Mouse (Mus musculus): ENCODE measurements around the gene Gm20388. TPM values are rescaled to one million over a fixed set of nuclear protein-coding genes. Genes with fewer than 3 reads are reported as not detected.
A peak's percentile ranks its signal among the peaks of the same experiment; 100 is the strongest.

Gene Gm20388
- polyA plus RNA-seq, 1 experiment from 2014 or later = not detected

DNA sequence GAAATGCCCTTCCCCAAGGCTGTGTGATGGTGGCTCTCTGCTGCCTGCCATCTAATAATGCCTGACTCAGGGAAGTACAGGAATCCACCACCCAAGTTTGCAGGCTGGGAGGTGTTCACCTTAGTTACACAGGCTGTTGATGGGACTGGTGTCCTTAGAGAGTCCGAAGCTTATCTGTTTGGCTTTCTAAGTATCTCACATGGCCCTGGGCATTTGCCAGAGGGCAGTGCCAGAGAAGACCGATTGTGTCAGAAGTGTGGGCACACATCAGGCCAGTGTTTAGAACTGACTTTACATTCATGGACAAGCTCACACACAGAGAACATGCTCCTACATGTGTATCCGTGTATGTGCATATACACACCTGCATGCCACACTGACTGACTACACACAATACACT, 1300.0 kb downstream of the Gm20388 start:
- TF ChIP-seq CTCF (IDR thresholded peaks at IDR 0.05; ENCODE audit: low read depth) = no peak
- Histone ChIP-seq H3K27ac (ENCODE audit: low read depth, low read length) (no peak overlapping the region), H3K9ac (ENCODE audit: low read depth, low read length) (no peak overlapping the region), H3K9me3 (ENCODE audit: control insufficient read depth) (no peaks in the 10 kb centered on the region), H3K36me3 (ENCODE audit: control insufficient read depth, insufficient read depth) (no peaks in the 10 kb centered on the region), H3K4me2 (replicated peaks; ENCODE audit: low read depth) (no peak overlapping the region), H3K4me1 (replicated peaks; ENCODE audit: control insufficient read depth, insufficient read depth, low read length) (no peaks in the 10 kb centered on the region), H3K4me3 (ENCODE audit: low read depth, low read length) (no peak overlapping the region), H3K27me3 (replicated peaks; ENCODE audit: control insufficient read depth, insufficient read depth, low read length) (no peaks in the 10 kb centered on the region)
- no peak for ATAC-seq
- 83% methylated on average over 3 of the region's 3 CpGs for WGBS

- Histone ChIP-seq H3K27ac (ENCODE audit: low read depth, low read length) (no peak overlapping the region), H3K36me3 (ENCODE audit: control insufficient read depth, insufficient read depth) (no peaks in the 10 kb centered on the region), H3K27me3 (replicated peaks; ENCODE audit: control insufficient read depth, insufficient read depth, low read length) (no peaks in the 10 kb centered on the region), H3K4me3 (ENCODE audit: low read depth, low read length) (no peak overlapping the region), H3K4me2 (replicated peaks; ENCODE audit: low read depth) (no peak overlapping the region), H3K9me3 (ENCODE audit: control insufficient read depth) (no peaks in the 10 kb centered on the region), H3K9ac (ENCODE audit: low read depth, low read length) (no peak overlapping the region), H3K4me1 (replicated peaks; ENCODE audit: control insufficient read depth, insufficient read depth, low read length) (no peaks in the 10 kb centered on the region)
- ATAC-seq = no peak
- TF ChIP-seq CTCF (IDR thresholded peaks at IDR 0.05; ENCODE audit: low read depth) = peak; percentile 62
- 57% methylated on average over 15 of the region's 15 CpGs for WGBS
These were observed 1302.6 kb downstream of the Gm20388 start for GRCm38 (mm10) chr8:121213236-121213635.

DNA sequence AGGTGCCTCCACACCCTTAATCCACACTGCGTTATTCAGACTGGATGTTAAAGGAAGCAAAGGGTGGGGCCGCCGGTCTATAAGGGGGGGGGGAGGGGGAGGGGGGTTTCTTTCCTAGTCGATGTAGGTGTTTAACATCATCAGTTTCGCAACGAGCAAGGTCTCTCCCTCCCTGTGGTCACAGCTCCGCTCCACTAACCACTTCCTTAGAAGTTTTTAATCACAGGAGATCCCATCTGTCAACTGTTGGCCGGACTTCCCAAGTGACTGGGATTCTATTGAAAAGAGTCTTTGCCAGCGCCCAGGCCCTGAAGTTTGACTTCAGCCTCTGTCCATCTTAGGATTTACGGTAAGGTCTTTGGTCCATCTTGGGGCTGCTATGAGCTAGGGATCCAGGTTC, 1303.0 kb downstream of the Gm20388 start:
- Histone ChIP-seq H3K27me3 (replicated peaks; ENCODE audit: control insufficient read depth, insufficient read depth, low read length) (no peaks in the 10 kb centered on the region), H3K27ac (ENCODE audit: low read depth, low read length) (no peak overlapping the region), H3K4me1 (replicated peaks; ENCODE audit: control insufficient read depth, insufficient read depth, low read length) (no peaks in the 10 kb centered on the region), H3K4me3 (ENCODE audit: low read depth, low read length) (no peak overlapping the region), H3K9me3 (ENCODE audit: control insufficient read depth) (no peaks in the 10 kb centered on the region), H3K36me3 (ENCODE audit: control insufficient read depth, insufficient read depth) (no peaks in the 10 kb centered on the region), H3K4me2 (replicated peaks; ENCODE audit: low read depth) (no peak overlapping the region), H3K9ac (ENCODE audit: low read depth, low read length) (no peak overlapping the region)
- 57% methylated on average over 8 of the region's 10 CpGs for WGBS
- ATAC-seq = no peak
- TF ChIP-seq CTCF (IDR thresholded peaks at IDR 0.05; ENCODE audit: low read depth) = no peak

- Histone ChIP-seq H3K9ac (ENCODE audit: low read depth, low read length) (no peak overlapping the region), H3K27me3 (replicated peaks; ENCODE audit: control insufficient read depth, insufficient read depth, low read length) (no peaks in the 10 kb centered on the region), H3K4me2 (replicated peaks; ENCODE audit: low read depth) (no peak overlapping the region), H3K36me3 (ENCODE audit: control insufficient read depth, insufficient read depth) (no peaks in the 10 kb centered on the region), H3K27ac (ENCODE audit: low read depth, low read length) (no peak overlapping the region), H3K4me3 (ENCODE audit: low read depth, low read length) (no peak overlapping the region), H3K4me1 (replicated peaks; ENCODE audit: control insufficient read depth, insufficient read depth, low read length) (no peaks in the 10 kb centered on the region), H3K9me3 (ENCODE audit: control insufficient read depth) (no peaks in the 10 kb centered on the region)
- no peak for ATAC-seq
- peak; percentile 54 for TF ChIP-seq CTCF (IDR thresholded peaks at IDR 0.05; ENCODE audit: low read depth)
- WGBS = 83% methylated on average over 10 of the region's 10 CpGs
These were observed 1304.3 kb downstream of the Gm20388 start for GRCm38 (mm10) chr8:121214975-121215374.

- H3K27me3 ChIP-seq (replicated peaks; ENCODE audit: control insufficient read depth, insufficient read depth, low read length) = no peaks in the 10 kb centered on the region
- 85% methylated on average over 10 of the region's 10 CpGs for WGBS
- no peaks in the 10 kb centered on the region for H3K4me1 ChIP-seq (replicated peaks; ENCODE audit: control insufficient read depth, insufficient read depth, low read length)
- H3K27ac ChIP-seq (ENCODE audit: low read depth, low read length) = no peak overlapping the region
- no peaks in the 10 kb centered on the region for H3K36me3 ChIP-seq (ENCODE audit: control insufficient read depth, insufficient read depth)
- no peak overlapping the region for H3K4me2 ChIP-seq (replicated peaks; ENCODE audit: low read depth)
- H3K9ac ChIP-seq (ENCODE audit: low read depth, low read length) = no peak overlapping the region
- H3K4me3 ChIP-seq (ENCODE audit: low read depth, low read length) = no peak overlapping the region
- no peak for ATAC-seq
- no peak for TF ChIP-seq CTCF (IDR thresholded peaks at IDR 0.05; ENCODE audit: low read depth)
- no peaks in the 10 kb centered on the region for H3K9me3 ChIP-seq (ENCODE audit: control insufficient read depth)
These were observed 1305.9 kb downstream of the Gm20388 start for GRCm38 (mm10) chr8:121216441-121216949.

DNA sequence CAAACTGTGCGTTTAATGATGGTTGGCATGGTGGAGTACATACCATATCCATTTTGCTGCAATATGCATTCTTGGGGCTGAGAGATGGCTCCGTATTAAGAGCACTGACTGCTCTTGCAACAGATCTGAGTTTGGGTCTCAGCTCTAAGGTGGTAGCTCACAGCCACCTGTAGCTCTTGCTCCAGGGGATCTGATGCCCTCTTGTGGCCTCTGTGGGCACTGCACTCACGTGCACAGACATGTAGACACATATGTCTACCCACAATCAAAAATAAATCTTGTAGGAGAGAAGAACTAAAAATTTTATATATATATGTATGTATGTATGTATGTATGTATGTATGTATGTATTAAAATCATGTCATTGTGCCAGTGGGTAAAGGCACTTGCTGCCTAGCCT, 1307.8 kb downstream of the Gm20388 start:
- H3K4me3 ChIP-seq (ENCODE audit: low read depth, low read length) = no peak overlapping the region
- H3K9ac ChIP-seq (ENCODE audit: low read depth, low read length) = no peak overlapping the region
- 93% methylated on average over 3 of the region's 3 CpGs for WGBS
- TF ChIP-seq CTCF (IDR thresholded peaks at IDR 0.05; ENCODE audit: low read depth) = peak; percentile 55
- H3K4me2 ChIP-seq (replicated peaks; ENCODE audit: low read depth) = no peak overlapping the region
- no peak overlapping the region for H3K27ac ChIP-seq (ENCODE audit: low read depth, low read length)
- no peaks in the 10 kb centered on the region for H3K27me3 ChIP-seq (replicated peaks; ENCODE audit: control insufficient read depth, insufficient read depth, low read length)
- H3K4me1 ChIP-seq (replicated peaks; ENCODE audit: control insufficient read depth, insufficient read depth, low read length) = no peaks in the 10 kb centered on the region
- no peak for ATAC-seq
- no peaks in the 10 kb centered on the region for H3K36me3 ChIP-seq (ENCODE audit: control insufficient read depth, insufficient read depth)
- no peaks in the 10 kb centered on the region for H3K9me3 ChIP-seq (ENCODE audit: control insufficient read depth)
